Mouse (Mus musculus): Measurements from ENCODE around the gene Vmn1r104.
"Not testable (repeated sequence)": the region's sequence is repeated elsewhere in the genome, so short reads cannot be mapped to it uniquely, and the experiment has no call there.

The Vmn1r104 gene

DNA sequence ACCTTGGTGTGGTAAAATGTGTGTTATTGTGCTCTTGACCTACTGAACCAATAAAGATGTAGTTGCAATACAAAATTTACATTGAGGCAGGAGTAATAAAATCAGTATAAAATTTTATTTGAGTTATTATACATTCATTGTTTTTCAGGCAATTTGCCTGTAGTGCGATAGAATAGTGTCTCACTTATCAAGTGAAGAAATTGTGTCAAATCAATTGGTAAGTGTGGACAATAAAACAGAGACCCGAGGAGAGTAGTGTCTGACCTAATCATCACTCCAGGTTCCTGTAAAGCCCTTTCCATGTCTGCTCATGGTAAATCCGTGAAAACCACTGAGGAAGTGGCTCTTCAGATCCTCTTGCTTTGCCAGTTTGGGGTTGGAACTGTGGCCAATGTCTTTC lies at the start of gene Vmn1r104:
TSS of gene Vmn1r104 (plus strand) at position 301 of the 400 bp plus-strand sequence.
- not testable (repeated sequence) for DNase-seq (ENCODE audit: low read depth, low spot score)

DNA sequence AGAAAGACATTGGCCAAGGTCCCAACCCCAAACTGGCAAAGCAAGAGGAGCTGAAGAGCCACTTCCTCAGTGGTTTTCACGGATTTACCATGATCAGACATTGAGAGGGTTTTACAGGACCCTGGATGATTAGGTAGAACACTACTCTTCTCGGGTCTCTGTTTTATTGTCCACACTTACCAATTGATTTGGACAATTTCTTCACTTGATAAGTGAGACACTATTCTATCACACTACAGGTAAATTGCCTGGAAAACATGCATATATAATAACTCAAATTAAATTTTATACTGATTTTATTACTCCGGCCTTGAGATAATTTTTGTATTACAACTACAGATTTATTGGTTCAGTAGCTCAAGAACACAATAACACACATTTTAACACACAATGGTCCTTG lies 23.2 kb upstream of the Vmn1r104 start, which contains the start of gene Vmn1r103:
TSS of gene Vmn1r103 (minus strand) at position 101 of the 400 bp plus-strand sequence.
- DNase-seq (ENCODE audit: low read depth, low spot score) = not testable (repeated sequence)

DNA sequence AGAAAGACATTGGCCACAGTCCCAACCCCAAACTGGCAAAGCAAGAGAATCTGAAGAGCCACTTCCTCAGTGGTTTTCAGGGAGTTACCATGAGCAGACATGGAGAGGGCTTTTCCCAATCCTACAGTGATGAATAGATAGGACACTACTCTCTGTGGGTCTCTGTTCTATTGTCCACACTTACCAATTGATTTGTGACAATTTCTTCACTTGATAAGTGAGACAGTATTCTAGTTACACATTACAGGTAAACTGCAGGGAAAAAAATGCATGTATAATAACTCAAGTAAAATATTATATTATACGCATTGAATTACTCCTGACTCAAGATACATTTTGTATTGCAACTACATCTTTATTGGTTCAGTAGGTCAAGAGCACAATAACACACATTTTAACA lies 12.0 kb downstream of the Vmn1r104 start, which contains the start of gene Gm5726:
TSS of gene Gm5726 (minus strand) at position 101 of the 400 bp plus-strand sequence.
- not testable (repeated sequence) for DNase-seq (ENCODE audit: low read depth, low spot score)

DNA sequence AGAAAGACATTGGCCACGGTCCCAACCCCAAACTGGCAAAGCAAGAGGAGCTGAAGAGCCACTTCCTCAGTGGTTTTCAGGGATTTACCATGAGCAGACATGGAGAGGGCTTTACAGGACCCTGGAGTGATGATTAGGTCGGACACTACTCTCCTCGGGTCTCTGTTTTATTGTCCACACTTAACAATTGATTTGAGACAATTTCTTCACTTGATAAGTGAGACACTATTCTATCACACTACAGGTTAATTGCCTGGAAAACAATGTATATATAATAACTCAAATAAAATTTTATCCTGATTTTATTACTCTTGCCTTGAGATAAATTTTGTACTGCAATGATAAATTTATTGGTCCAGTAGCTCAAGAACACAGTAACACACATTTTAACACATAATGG lies 42.5 kb downstream of the Vmn1r104 start, which contains the start of gene Gm4141:
TSS of gene Gm4141 (minus strand) at position 101 of the 400 bp plus-strand sequence.
- not testable (repeated sequence) for DNase-seq (ENCODE audit: low read depth, low spot score)

Measured in CD4-positive, CD25-positive, alpha-beta regulatory T cell, adult 2 months (primary cell).